Mouse (Mus musculus) cerebellum, adult (tissue): ENCODE measurements around the gene Psg22.
"Not testable (repeated sequence)": the region's sequence is repeated elsewhere in the genome, so short reads cannot be mapped to it uniquely, and the experiment has no call there.

Experiments used
- ATAC-seq: cut with Nextera tagmentation; 2 replicates; pipeline ENCODE4 v1.9.2; 2017; ENCODE audit warnings: mild to moderate bottlenecking, moderate library complexity, mixed read lengths; ENCODE audit not compliant: insufficient number of reproducible peaks, low FRiP score, low TSS enrichment

The Psg22 gene

DNA sequence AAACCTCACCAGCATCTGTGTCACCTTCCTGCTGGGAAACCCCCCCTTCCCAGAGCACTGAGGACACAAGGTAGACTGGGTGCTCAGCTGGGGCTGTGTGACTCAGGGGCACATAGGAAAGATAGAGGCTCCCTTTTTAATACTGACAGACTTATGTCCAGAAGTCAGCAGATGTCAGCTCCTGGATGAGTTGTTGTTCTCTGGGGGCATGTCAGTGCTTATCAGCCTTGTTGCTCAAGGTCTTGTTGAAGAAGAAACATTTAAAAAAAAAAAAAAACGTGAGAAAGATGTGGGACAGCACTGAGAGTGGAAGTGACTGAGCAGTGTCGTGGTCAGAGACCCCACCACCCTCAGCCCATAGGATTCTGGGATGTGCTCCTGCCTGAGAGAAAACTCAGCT, at the start of gene Psg22:
Gene Psg22 (plus strand): TSS at position 301 of the 400 bp plus-strand sequence.
- no peak for ATAC-seq

- no peak for ATAC-seq
Observed at GRCm38 (mm10) chr7:18679772-18680171, 38.1 kb upstream of the Psg22 start.

DNA sequence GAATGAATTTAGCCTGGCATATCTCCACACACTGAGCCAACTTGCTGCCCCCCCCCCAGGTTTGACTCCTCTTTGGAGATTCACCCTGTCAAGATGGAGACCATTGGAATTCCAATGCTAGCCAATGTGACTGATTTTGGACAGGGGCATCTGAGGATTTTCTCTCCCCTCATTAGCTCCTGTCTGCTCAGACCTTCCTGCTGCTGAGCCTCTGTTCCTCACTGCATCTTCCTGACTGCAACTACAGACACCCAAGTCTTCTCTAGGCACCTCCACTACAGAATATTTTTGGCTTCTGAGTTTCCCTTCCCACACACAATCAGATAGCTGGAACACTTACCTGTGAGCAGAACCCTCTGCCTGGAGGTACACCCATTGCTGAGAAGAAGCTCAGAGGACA, 32.3 kb upstream of the Psg22 start:
- no peak for ATAC-seq

GRCm38 (mm10) chr7:18686085-18686484, 31.8 kb upstream of the Psg22 start, which contains the start of gene Psg20:
Gene Psg20 (minus strand): TSS chr7:18686185.
- no peak for ATAC-seq

DNA sequence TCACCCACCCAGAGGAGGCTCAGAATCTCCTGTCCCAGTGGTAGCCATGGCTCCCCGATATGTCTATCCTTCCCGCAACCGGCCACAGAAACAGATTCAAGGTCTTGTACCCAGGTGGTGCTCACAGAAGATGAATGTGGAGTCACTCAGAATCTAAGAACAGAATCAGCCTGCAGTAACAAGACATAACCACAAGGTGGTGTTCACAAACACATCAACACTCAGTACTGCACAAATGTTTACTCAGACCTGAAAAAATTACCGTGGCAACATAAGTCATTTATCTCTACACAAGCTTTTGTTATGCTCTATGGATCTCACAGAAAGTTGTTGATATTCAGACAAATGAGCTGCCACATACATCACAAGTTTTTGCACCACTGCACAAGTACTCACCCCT, 7.6 kb upstream of the Psg22 start:
- not testable (repeated sequence) for ATAC-seq

GRCm38 (mm10) chr7:18710846-18711245, 7.0 kb upstream of the Psg22 start:
- no peak for ATAC-seq

DNA sequence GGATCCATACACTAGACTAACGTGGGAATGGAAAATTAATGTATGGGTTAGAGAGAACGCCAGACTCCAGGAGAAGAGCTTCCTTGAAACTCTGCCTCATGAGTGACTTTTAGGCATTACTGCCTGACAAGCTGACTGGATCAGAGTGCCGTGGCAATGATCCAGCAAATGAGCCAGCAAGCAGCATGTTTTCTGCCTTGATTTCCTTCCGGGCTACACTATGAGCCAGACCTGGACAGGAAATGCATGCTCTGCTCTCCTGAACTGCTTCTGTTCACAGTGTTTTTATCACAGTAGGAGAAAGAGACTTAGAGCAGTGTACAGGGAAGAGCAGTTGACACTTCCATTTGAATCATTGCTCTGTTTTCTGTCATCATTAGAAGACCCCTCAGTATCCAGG, 2.3 kb upstream of the Psg22 start:
- no peak for ATAC-seq

GRCm38 (mm10) chr7:18724001-18724400, 6.1 kb downstream of the Psg22 start:
- no peak for ATAC-seq

GRCm38 (mm10) chr7:18725931-18726330, 8.0 kb downstream of the Psg22 start:
- ATAC-seq: not testable (repeated sequence)

DNA sequence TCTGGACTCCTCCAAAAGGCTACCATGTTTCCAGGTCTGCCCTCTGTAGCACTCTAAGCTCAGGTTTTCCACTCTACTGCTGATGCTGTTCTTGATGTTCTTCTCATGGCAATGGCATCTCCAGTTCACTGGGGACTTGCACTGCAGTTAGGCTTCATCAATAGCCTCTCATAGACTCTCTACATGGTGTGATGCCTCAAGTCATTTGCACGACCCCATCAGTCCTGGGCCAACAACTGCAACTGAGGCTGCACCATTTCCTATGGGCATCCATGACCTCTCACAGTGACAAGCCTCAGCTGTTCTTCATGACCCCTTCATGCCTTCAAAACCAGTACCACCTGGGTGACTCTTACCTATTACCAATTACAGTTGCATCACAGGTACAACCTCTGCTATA, 10.5 kb downstream of the Psg22 start:
- ATAC-seq: no peak

GRCm38 (mm10) chr7:18733111-18733510, 15.2 kb downstream of the Psg22 start:
- no peak for ATAC-seq

DNA sequence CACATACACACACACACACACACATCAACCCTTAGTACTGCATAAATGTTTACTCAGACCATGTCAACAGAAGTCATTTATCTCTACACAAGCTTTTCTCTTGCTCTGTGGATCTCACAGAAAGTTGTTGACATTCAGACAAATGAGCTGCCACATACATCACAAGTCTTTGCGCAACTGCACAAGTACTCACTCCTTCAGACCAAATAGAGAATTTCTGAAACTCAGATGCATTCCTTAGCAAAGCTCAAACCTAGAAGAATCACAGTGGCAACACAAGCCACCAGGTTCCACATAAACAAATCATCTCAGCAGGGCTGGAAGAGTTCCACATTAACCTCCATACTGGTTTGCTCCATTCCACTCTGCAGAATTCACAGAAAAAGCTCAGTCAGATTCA, 16.6 kb downstream of the Psg22 start:
- ATAC-seq: no peak

GRCm38 (mm10) chr7:18746189-18746860, 28.4 kb downstream of the Psg22 start:
- no peak for ATAC-seq

DNA sequence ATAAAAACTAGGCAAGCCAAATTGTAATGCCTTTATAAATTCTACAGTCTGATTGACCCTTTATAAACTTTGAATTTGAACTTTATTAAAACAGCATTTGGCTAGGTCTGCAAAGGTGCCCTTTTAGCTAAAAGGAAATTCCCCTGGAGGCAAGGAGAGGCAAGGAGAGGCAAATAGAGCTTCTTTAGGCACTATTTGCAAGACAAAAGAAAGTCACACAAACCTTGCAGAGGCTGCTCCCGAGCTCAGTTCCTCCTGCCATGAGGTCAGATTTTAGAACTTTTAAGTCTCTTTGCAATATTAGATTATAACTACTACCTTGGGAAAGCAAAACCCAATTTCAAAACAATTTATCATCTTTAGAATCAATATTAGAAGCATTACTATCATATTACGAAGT, 29.5 kb downstream of the Psg22 start:
- ATAC-seq: not testable (repeated sequence)

GRCm38 (mm10) chr7:18748994-18749895, 31.4 kb downstream of the Psg22 start:
- ATAC-seq: no peak

DNA sequence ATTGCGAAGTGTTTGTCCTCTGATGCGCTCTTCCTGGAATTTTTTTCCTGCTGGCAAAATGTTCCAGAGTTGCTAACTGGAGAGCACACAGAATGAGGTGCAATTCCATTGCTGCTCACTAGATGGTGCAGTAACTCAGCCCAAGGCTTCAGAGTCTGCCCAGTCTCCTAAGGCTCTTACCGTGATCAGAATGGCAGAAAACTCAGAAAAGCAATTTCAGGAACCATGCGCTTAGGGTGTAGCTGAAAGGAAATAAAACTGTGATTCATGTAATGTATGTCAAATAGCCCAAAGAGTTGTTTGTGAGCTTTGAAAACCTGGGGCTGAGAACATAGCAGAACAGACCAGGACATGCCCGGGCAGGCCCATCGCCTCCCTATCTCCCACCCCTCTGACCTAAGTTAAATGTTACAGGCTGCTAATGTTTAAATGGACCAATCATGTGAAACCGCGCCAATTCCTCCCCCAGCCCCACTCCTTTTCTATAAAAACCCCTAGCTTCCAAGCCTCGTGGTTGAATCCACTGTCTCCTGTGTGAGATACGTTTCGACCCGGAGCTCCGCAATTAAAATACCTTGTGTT, 32.1 kb downstream of the Psg22 start:
- ATAC-seq: not testable (repeated sequence)

DNA sequence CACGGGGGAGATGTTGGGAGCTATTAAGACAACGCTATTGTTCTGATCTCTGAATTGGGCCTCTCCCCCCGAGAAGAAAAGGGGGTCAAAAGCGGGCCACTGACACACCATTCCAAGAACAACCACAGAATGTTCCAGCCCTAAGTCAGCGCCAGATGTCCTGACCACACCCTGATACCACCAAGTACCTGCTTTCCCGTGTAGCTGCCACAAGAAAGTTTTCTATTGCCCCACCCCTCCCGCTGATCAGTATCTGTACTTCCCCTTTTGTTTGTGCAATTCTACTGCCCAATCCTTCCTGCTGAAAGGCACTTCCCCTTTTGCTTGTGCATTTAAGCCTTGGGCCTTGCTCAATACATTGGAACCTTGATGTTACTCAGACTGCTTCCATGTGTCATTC, 42.3 kb downstream of the Psg22 start:
- ATAC-seq: not testable (repeated sequence)

DNA sequence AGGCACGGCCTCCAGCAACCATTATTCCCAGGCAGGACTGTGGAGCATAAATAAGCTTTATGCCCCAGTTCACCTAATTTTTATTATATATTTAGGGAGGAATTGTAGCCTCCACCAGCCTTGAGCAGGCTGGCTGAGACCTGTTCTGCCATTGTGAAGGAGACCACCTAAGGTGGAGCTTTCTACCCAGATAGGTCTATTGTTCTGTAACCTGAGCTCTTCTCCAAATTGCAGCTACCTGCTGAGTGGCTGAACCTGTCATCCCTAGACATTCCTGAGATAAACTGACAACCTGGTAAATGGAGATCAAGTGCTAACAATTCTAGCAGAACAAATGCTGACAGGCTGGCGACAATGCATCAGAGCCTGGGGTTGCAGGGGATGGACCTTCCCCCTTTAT, 45.0 kb downstream of the Psg22 start:
- not testable (repeated sequence) for ATAC-seq
